Mouse (Mus musculus): ENCODE results near the gene Rnaseh2c. TPM values are rescaled to one million over a fixed set of nuclear protein-coding genes. Genes with fewer than 3 reads are reported as not detected.

The Rnaseh2c gene
- polyA plus RNA-seq, 1 experiment = 47.8 TPM

- Histone ChIP-seq H3K27me3 (ENCODE audit: control insufficient read depth, insufficient read depth, low read length) (peaks cover 30% of the 10 kb centered on the region), H3K4me3 (ENCODE audit: extremely low read depth, insufficient read depth, insufficient read length) (peak overlapping the region; percentile 40; the same call in 1 of the 2 replicates), H3K36me3 (ENCODE audit: control insufficient read depth, insufficient read depth, low read length) (no peaks in the 10 kb centered on the region), H3K27ac (ENCODE audit: insufficient read depth, low read length) (no peak overlapping the region), H3K4me1 (ENCODE audit: control insufficient read depth, insufficient read depth, insufficient read length) (peaks cover 9% of the 10 kb centered on the region)
- TF ChIP-seq CTCF (IDR thresholded peaks at IDR 0.05; ENCODE audit: extremely low read depth, insufficient read depth, insufficient read length, insufficient replicate concordance) = no peak
- DNase-seq (ENCODE audit: low read depth in 1 of 2, low spot score in 2 of 2) = no peak
- 4% methylated on average over 69 of the region's 69 CpGs for WGBS
Measured at GRCm38 (mm10) chr19:5559631-5560456, 41.8 kb upstream of the Rnaseh2c start.

GRCm38 (mm10) chr19:5560457-5561041 is 41.1 kb upstream of the Rnaseh2c start, which contains the start of gene Ovol1:
Ovol1 (minus strand) TSS chr19:5560646.
- TF ChIP-seq POLR2A (IDR thresholded peaks at IDR 0.05; ENCODE audit: low read depth, low read length) = no peak
- TF ChIP-seq CTCF (IDR thresholded peaks at IDR 0.05; ENCODE audit: extremely low read depth, insufficient read depth, insufficient read length, insufficient replicate concordance) = no peak
- DNase-seq (ENCODE audit: low read depth in 1 of 2, low spot score in 2 of 2) = no peak
- Histone ChIP-seq H3K4me3 (ENCODE audit: extremely low read depth, insufficient read depth, insufficient read length) (peak within 1 kb of the TSS; percentile 40; the same call in 1 of the 2 replicates), H3K27me3 (ENCODE audit: control insufficient read depth, insufficient read depth, low read length) (peaks cover 30% of the 10 kb centered on the region), H3K27ac (ENCODE audit: insufficient read depth, low read length) (no peak within 1 kb of the TSS), H3K4me1 (ENCODE audit: control insufficient read depth, insufficient read depth, insufficient read length) (peaks cover 9% of the 10 kb centered on the region), H3K36me3 (ENCODE audit: control insufficient read depth, insufficient read depth, low read length) (no peaks in the 10 kb centered on the region)
- WGBS = 2% methylated on average over 54 of the region's 57 CpGs

DNA sequence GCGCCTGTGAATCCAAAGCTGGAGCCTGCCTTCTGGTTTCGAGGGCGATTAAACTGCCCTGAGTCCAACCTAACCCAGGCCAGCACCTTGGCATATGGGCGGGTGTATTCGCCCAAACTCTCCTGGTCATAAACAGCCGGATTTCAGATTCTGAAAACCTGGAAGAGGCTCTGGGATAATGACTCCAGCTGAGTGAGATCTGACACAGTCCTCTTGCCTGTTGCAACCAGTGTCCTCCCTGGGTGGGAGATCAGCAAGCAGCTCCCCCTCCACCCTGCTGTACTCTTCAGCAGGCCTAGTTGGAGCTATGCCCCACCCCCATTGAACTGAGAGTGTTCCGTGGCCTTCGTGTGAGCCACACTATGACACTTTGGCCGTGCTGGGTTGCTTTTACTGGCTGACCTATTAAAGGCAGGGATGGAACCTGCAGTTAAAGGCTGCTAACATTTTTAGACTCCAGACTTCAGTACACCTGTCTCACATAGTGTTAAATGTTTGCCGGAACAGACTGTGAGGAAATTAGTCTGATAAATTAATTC is 40.4 kb upstream of the Rnaseh2c start:
- Histone ChIP-seq H3K36me3 (ENCODE audit: control insufficient read depth, insufficient read depth, low read length) (no peaks in the 10 kb centered on the region), H3K27me3 (ENCODE audit: control insufficient read depth, insufficient read depth, low read length) (peaks cover 30% of the 10 kb centered on the region), H3K27ac (ENCODE audit: insufficient read depth, low read length) (no peak overlapping the region), H3K4me1 (ENCODE audit: control insufficient read depth, insufficient read depth, insufficient read length) (peaks cover 9% of the 10 kb centered on the region), H3K4me3 (ENCODE audit: extremely low read depth, insufficient read depth, insufficient read length) (no peak overlapping the region)
- no peak for DNase-seq (ENCODE audit: low read depth in 1 of 2, low spot score in 2 of 2)
- TF ChIP-seq POLR2A (IDR thresholded peaks at IDR 0.05; ENCODE audit: low read depth, low read length) (no peak), CTCF (IDR thresholded peaks at IDR 0.05; ENCODE audit: extremely low read depth, insufficient read depth, insufficient read length, insufficient replicate concordance) (no peak)
- 46% methylated on average over 10 of the region's 10 CpGs for WGBS

- 37% methylated on average over 3 of the region's 3 CpGs for WGBS
Measured at GRCm38 (mm10) chr19:5561886-5562285, 39.8 kb upstream of the Rnaseh2c start.

DNA sequence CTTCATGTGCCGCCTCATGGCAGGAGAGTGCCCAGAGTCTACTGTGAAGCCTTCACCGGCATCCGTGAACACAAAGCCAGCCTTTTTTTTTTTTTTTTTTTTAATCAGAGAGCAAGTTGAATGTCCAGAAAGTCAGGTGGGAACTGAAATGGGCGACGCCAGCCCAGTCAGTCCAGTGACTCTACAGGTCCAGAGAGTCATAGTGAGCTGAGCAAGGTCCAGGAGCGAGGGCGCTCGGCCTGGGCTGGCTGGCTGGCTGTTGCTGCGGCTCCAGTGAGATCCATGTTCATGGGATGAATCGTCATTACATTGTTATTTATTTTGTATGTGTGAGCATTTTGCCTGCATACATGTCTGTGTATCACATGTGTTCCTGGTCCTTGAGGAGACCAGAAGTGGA is 38.9 kb upstream of the Rnaseh2c start:
- TF ChIP-seq CTCF (IDR thresholded peaks at IDR 0.05; ENCODE audit: extremely low read depth, insufficient read depth, insufficient read length, insufficient replicate concordance) (no peak), POLR2A (IDR thresholded peaks at IDR 0.05; ENCODE audit: low read depth, low read length) (no peak)
- WGBS = 91% methylated on average over 10 of the region's 10 CpGs
- Histone ChIP-seq H3K27me3 (ENCODE audit: control insufficient read depth, insufficient read depth, low read length) (peaks cover 30% of the 10 kb centered on the region), H3K27ac (ENCODE audit: insufficient read depth, low read length) (no peak overlapping the region), H3K4me3 (ENCODE audit: extremely low read depth, insufficient read depth, insufficient read length) (no peak overlapping the region), H3K36me3 (ENCODE audit: control insufficient read depth, insufficient read depth, low read length) (no peaks in the 10 kb centered on the region), H3K4me1 (ENCODE audit: control insufficient read depth, insufficient read depth, insufficient read length) (peaks cover 15% of the 10 kb centered on the region)
- no peak for DNase-seq (ENCODE audit: low read depth in 1 of 2, low spot score in 2 of 2)

More at GRCm38 (mm10) chr19:5561886-5562285, 39.8 kb upstream of the Rnaseh2c start:
- H3K27ac ChIP-seq (ENCODE audit: insufficient read depth, low read length) = no peak overlapping the region
- no peak overlapping the region for H3K4me3 ChIP-seq (ENCODE audit: extremely low read depth, insufficient read depth, insufficient read length)
- H3K27me3 ChIP-seq (ENCODE audit: control insufficient read depth, insufficient read depth, low read length) = peaks cover 30% of the 10 kb centered on the region
- H3K4me1 ChIP-seq (ENCODE audit: control insufficient read depth, insufficient read depth, insufficient read length) = peaks cover 13% of the 10 kb centered on the region
- TF ChIP-seq POLR2A (IDR thresholded peaks at IDR 0.05; ENCODE audit: low read depth, low read length) = no peak
- no peak for TF ChIP-seq CTCF (IDR thresholded peaks at IDR 0.05; ENCODE audit: extremely low read depth, insufficient read depth, insufficient read length, insufficient replicate concordance)
- no peak for DNase-seq (ENCODE audit: low read depth in 1 of 2, low spot score in 2 of 2)
- H3K36me3 ChIP-seq (ENCODE audit: control insufficient read depth, insufficient read depth, low read length) = no peaks in the 10 kb centered on the region

DNA sequence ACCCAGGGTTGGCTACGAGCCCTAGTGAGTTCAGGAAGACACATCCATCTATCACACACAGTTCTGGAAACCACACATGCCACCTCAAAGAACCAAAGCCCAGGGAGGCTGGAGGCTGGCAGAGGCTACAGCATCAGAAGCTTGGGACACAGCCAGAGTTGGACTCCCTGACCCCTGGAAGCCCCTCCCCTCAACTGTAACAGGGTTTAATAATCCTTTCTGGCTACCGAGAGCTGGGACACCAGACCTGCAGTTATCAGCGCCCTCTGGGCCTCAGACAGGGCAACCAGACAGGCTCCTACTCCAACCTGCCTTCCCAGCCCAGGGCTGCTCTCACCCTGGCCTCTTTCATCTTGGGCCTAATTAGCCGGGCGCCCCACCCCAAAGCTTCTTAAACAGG is 35.4 kb upstream of the Rnaseh2c start:
- Histone ChIP-seq H3K4me3 (ENCODE audit: extremely low read depth, insufficient read depth, insufficient read length) (no peak overlapping the region), H3K27me3 (ENCODE audit: control insufficient read depth, insufficient read depth, low read length) (peaks cover 3% of the 10 kb centered on the region; the same call in 1 of the 2 replicates), H3K27ac (ENCODE audit: insufficient read depth, low read length) (no peak overlapping the region), H3K36me3 (ENCODE audit: control insufficient read depth, insufficient read depth, low read length) (peaks cover 21% of the 10 kb centered on the region), H3K4me1 (ENCODE audit: control insufficient read depth, insufficient read depth, insufficient read length) (peaks cover 20% of the 10 kb centered on the region)
- WGBS = 82% methylated on average over 5 of the region's 5 CpGs
- no peak for TF ChIP-seq POLR2A (IDR thresholded peaks at IDR 0.05; ENCODE audit: low read depth, low read length)
- TF ChIP-seq CTCF (IDR thresholded peaks at IDR 0.05; ENCODE audit: extremely low read depth, insufficient read depth, insufficient read length, insufficient replicate concordance) = no peak
- no peak for DNase-seq (ENCODE audit: low read depth in 1 of 2, low spot score in 2 of 2)

Measured in spleen, adult 2 months (tissue).